Mouse (Mus musculus): ENCODE measurements around the gene Bicral.

The Bicral gene

GRCm38 (mm10) chr17:46857903-46858748, at the start of gene Bicral:
Gene Bicral, minus strand, starts transcription at chr17:46858482.
- peak; percentile 57 to 86 for DNase-seq

GRCm38 (mm10) chr17:46903876-46904490, 45.7 kb upstream of the Bicral start:
- DNase-seq, result peak; percentile 81 to 89

GRCm38 (mm10) chr17:46900941-46901340, 42.7 kb upstream of the Bicral start:
- no peak for DNase-seq

GRCm38 (mm10) chr17:46897221-46897950, 39.1 kb upstream of the Bicral start:
- DNase-seq, result peak; percentile 43 to 62

- DNase-seq, result peak in 1 of 2 experiments; percentile 65
These were observed 37.1 kb upstream of the Bicral start for GRCm38 (mm10) chr17:46895426-46895825.

GRCm38 (mm10) chr17:46890843-46891594, 32.7 kb upstream of the Bicral start:
- DNase-seq, result peak; percentile 32 to 64

GRCm38 (mm10) chr17:46890116-46890815, 32.0 kb upstream of the Bicral start, which contains the start of gene Tbcc:
Gene Tbcc, plus strand, starts transcription at chr17:46890684.
- peak; percentile 98 for DNase-seq

GRCm38 (mm10) chr17:46889450-46890084, 31.3 kb upstream of the Bicral start:
- DNase-seq, result peak; percentile 90 to 93

- DNase-seq, result peak; percentile 72
These were observed 30.4 kb upstream of the Bicral start for GRCm38 (mm10) chr17:46888511-46889212.

GRCm38 (mm10) chr17:46885910-46886643, 27.8 kb upstream of the Bicral start:
- no peak for DNase-seq

- no peak for DNase-seq
These were observed 27.1 kb upstream of the Bicral start for GRCm38 (mm10) chr17:46885218-46885909.

- DNase-seq, result no peak
These were observed 26.5 kb upstream of the Bicral start for GRCm38 (mm10) chr17:46884766-46885165.

GRCm38 (mm10) chr17:46883107-46883506, 24.8 kb upstream of the Bicral start:
- DNase-seq, result no peak

- no peak for DNase-seq
These were observed 23.4 kb upstream of the Bicral start for GRCm38 (mm10) chr17:46881728-46882127.

GRCm38 (mm10) chr17:46880322-46880721, 22.0 kb upstream of the Bicral start:
- DNase-seq, result no peak

GRCm38 (mm10) chr17:46879841-46880311, 21.6 kb upstream of the Bicral start:
- DNase-seq, result peak; percentile 59 to 81

- no peak for DNase-seq
These were observed 18.8 kb upstream of the Bicral start for GRCm38 (mm10) chr17:46877061-46877460.

GRCm38 (mm10) chr17:46876371-46876950, 18.2 kb upstream of the Bicral start:
- peak; percentile 68 to 71 for DNase-seq

- no peak for DNase-seq
These were observed 17.3 kb upstream of the Bicral start for GRCm38 (mm10) chr17:46875626-46876025.

All from kidney, postnatal 36 days (tissue).